8 mouse cellular contexts compared by ENCODE assay signal in genomic region chr6:125271455-125272227, GRCm38 (mm10). TPM values are rescaled to one million over a fixed set of nuclear protein-coding genes. Genes with fewer than 3 reads are reported as not detected.
A peak's percentile ranks its signal among the peaks of the same experiment; 100 is the strongest.
DNase-seq lines count a peak whose midpoint lies in the region; ATAC-seq and TF ChIP-seq lines count a peak whose summit lies in the region.

No protein-coding gene starts in this region.

- no peaks in the 10 kb centered on the region for H3K9me3 ChIP-seq in ES-Bruce4 (replicated peaks; ENCODE audit: control insufficient read depth, insufficient read depth, low read length, poor library complexity, severe bottlenecking)
- H3K9me3 ChIP-seq in forebrain, embryonic 14.5 days (replicated peaks; ENCODE audit: control insufficient read depth, low read length): no peaks in the 10 kb centered on the region
- H3K9me3 ChIP-seq in neural tube, embryonic 15.5 days (replicated peaks): no peaks in the 10 kb centered on the region

- no peak overlapping the region for H3K27ac ChIP-seq in ES-Bruce4 (ENCODE audit: insufficient read depth, low read length)
- no peak overlapping the region for H3K27ac ChIP-seq in forebrain, embryonic 14.5 days (ENCODE audit: low read depth, low read length)
- H3K27ac ChIP-seq in neural tube, embryonic 15.5 days (replicated peaks): no peak overlapping the region

- peak; percentile 96 for DNase-seq in forebrain, embryonic 14.5 days (ENCODE audit: low spot score)
- DNase-seq in heart, postnatal 14 days: peak; percentile 92 to 94
- peak; percentile 96 for DNase-seq in layer of hippocampus, adult 11-12 months (ENCODE audit: low spot score)
- DNase-seq in lung, adult 18-20 months: peak; percentile 94 to 96
- DNase-seq in testis, postnatal 14 days (ENCODE audit: low spot score): peak; percentile 79

- intact Hi-C loops in heart, postnatal 14 days (cut with DNase I): loop anchor here (1.0 to 10.0 kb wide), 5 partner anchors 52 to 333 kb away; partner anchors contain the start of genes Acrbp and Iffo1

- H3K4me3 ChIP-seq in ES-Bruce4 (ENCODE audit: low read depth, low read length): no peak overlapping the region
- no peak overlapping the region for H3K4me3 ChIP-seq in forebrain, embryonic 14.5 days (ENCODE audit: low read depth, low read length)
- peak overlapping the region; percentile 19; the same call in 1 of the 2 replicates for H3K4me3 ChIP-seq in neural tube, embryonic 15.5 days (replicated peaks)

- peak; percentile 97 for ATAC-seq in cerebellum, adult (ENCODE audit: insufficient number of reproducible peaks, low FRiP score, low TSS enrichment)
- ATAC-seq in forebrain, embryonic 14.5 days: peak; percentile 93
- peak; percentile 83 for ATAC-seq in neural tube, embryonic 15.5 days (ENCODE audit: low FRiP score)

- H3K36me3 ChIP-seq in ES-Bruce4 (ENCODE audit: control insufficient read depth, insufficient read depth, low read length, poor library complexity, severe bottlenecking): no peaks in the 10 kb centered on the region
- H3K36me3 ChIP-seq in forebrain, embryonic 14.5 days (ENCODE audit: control insufficient read depth, insufficient read depth, low read length): no peaks in the 10 kb centered on the region
- H3K36me3 ChIP-seq in neural tube, embryonic 15.5 days: no peaks in the 10 kb centered on the region

- H3K27me3 ChIP-seq in ES-Bruce4 (ENCODE audit: control insufficient read depth, insufficient read depth, low read length, poor library complexity, severe bottlenecking): no peaks in the 10 kb centered on the region
- H3K27me3 ChIP-seq in forebrain, embryonic 14.5 days (replicated peaks; ENCODE audit: control insufficient read depth, insufficient read depth, low read length): no peaks in the 10 kb centered on the region
- H3K27me3 ChIP-seq in neural tube, embryonic 15.5 days (replicated peaks): no peaks in the 10 kb centered on the region

- TF ChIP-seq POLR2A in ES-Bruce4 (IDR thresholded peaks at IDR 0.05; ENCODE audit: insufficient read depth, low read length): no peak

- 17% methylated on average over 17 of the region's 17 CpGs for WGBS in forebrain, embryonic 14.5 days
- 21% methylated on average over 17 of the region's 17 CpGs for WGBS in neural tube, embryonic 15.5 days

- H3K9ac ChIP-seq in ES-Bruce4 (ENCODE audit: low read depth, poor library complexity, severe bottlenecking): 0 out of 2 replicates have a peak overlapping the region, but pooled peaks have one; percentile 1
- H3K9ac ChIP-seq in forebrain, embryonic 14.5 days (ENCODE audit: low read length): 0 out of 2 replicates have a peak overlapping the region, but pooled peaks have one; percentile 5
- H3K9ac ChIP-seq in neural tube, embryonic 15.5 days (replicated peaks): 0 out of 2 replicates have a peak overlapping the region, but pooled peaks have one; percentile 28

- peak overlapping the region; percentile 32 for H3K4me2 ChIP-seq in forebrain, embryonic 14.5 days (ENCODE audit: low read length)
- H3K4me2 ChIP-seq in neural tube, embryonic 15.5 days: peak overlapping the region; percentile 52

- TF ChIP-seq EP300 in ES-Bruce4 (IDR thresholded peaks at IDR 0.05; ENCODE audit: insufficient read depth, low read depth, low read length): peak; percentile 69; the same call in 1 of the 2 replicates

- peak; percentile 89 for TF ChIP-seq CTCF in ES-Bruce4 (IDR thresholded peaks at IDR 0.05; ENCODE audit: low read depth, low read length)

- peaks cover 2% of the 10 kb centered on the region for H3K4me1 ChIP-seq in ES-Bruce4 (ENCODE audit: control insufficient read depth, insufficient read depth, low read length)
- no peaks in the 10 kb centered on the region for H3K4me1 ChIP-seq in forebrain, embryonic 14.5 days (ENCODE audit: control insufficient read depth, insufficient read depth, low read length)
- peaks cover 4% of the 10 kb centered on the region for H3K4me1 ChIP-seq in neural tube, embryonic 15.5 days

RNA-seq across cellular contexts. Expression of gene Tuba3a, which starts 14.2 kb away (rescaled TPM):
- polyA plus RNA-seq in ES-Bruce4 (2011; ENCODE audit: insufficient read depth, insufficient read length, low read depth, missing spikeins): 2.2 and 3.6 TPM in 2 replicates
- polyA plus RNA-seq in forebrain, embryonic 14.5 days (2014; fragmentation: Nextera tagmentation; extraction: Ambion mirVana): 0.15 TPM in 1 of 2 replicates, not detected in the other
- not detected for total RNA-seq in heart, postnatal 14 days (2021)
- not detected in 2 replicates for polyA plus RNA-seq in neural tube, embryonic 15.5 days (2015; fragmentation: Nextera tagmentation; extraction: Ambion mirVana)

RNA-seq across cellular contexts. Expression of gene Cd27, which starts 34.8 kb away (rescaled TPM):
- polyA plus RNA-seq in ES-Bruce4 (2011; ENCODE audit: insufficient read depth, insufficient read length, low read depth, missing spikeins): not detected in 2 replicates
- polyA plus RNA-seq in forebrain, embryonic 14.5 days (2014; fragmentation: Nextera tagmentation; extraction: Ambion mirVana): 0.24 and 0.37 TPM in 2 replicates
- total RNA-seq in heart, postnatal 14 days (2021): 1 to 10 TPM in 1 of 2 experiments, under 1 TPM in 1; 0.91 to 7.5 TPM
- polyA plus RNA-seq in neural tube, embryonic 15.5 days (2015; fragmentation: Nextera tagmentation; extraction: Ambion mirVana): 2.0 and 12.9 TPM in 2 replicates

RNA-seq across cellular contexts. Expression of gene Tapbpl, which starts 40.0 kb away (rescaled TPM):
- polyA plus RNA-seq in ES-Bruce4 (2011; ENCODE audit: insufficient read depth, insufficient read length, low read depth, missing spikeins): 2.1 and 3.9 TPM in 2 replicates
- 1.8 and 2.6 TPM in 2 replicates for polyA plus RNA-seq in forebrain, embryonic 14.5 days (2014; fragmentation: Nextera tagmentation; extraction: Ambion mirVana)
- 1 to 10 TPM; 4.0 to 4.3 TPM for total RNA-seq in heart, postnatal 14 days (2021)
- polyA plus RNA-seq in neural tube, embryonic 15.5 days (2015; fragmentation: Nextera tagmentation; extraction: Ambion mirVana): 7.1 and 11.9 TPM in 2 replicates

RNA-seq across cellular contexts. Expression of gene Ltbr, which starts 42.0 kb away (rescaled TPM):
- 8.0 and 9.5 TPM in 2 replicates for polyA plus RNA-seq in ES-Bruce4 (2011; ENCODE audit: insufficient read depth, insufficient read length, low read depth, missing spikeins)
- 10.8 and 12.9 TPM in 2 replicates for polyA plus RNA-seq in forebrain, embryonic 14.5 days (2014; fragmentation: Nextera tagmentation; extraction: Ambion mirVana)
- 10 to 100 TPM; 34.6 to 36.0 TPM for total RNA-seq in heart, postnatal 14 days (2021)
- polyA plus RNA-seq in neural tube, embryonic 15.5 days (2015; fragmentation: Nextera tagmentation; extraction: Ambion mirVana): 19.5 and 28.1 TPM in 2 replicates

RNA-seq across cellular contexts. Expression of gene Scnn1a, which starts 48.8 kb away (rescaled TPM):
- 2.0 and 2.3 TPM in 2 replicates for polyA plus RNA-seq in ES-Bruce4 (2011; ENCODE audit: insufficient read depth, insufficient read length, low read depth, missing spikeins)
- polyA plus RNA-seq in forebrain, embryonic 14.5 days (2014; fragmentation: Nextera tagmentation; extraction: Ambion mirVana): 0.29 and 0.37 TPM in 2 replicates
- 1 to 10 TPM in 1 of 2 experiments, under 1 TPM in 1; 1.00 to 1.1 TPM for total RNA-seq in heart, postnatal 14 days (2021)
- 0.44 and 2.6 TPM in 2 replicates for polyA plus RNA-seq in neural tube, embryonic 15.5 days (2015; fragmentation: Nextera tagmentation; extraction: Ambion mirVana)
